Mouse (Mus musculus) mouse trophoblast stem cell (cell line): Measurements from ENCODE around the gene Pla2g4c.

Experiments used
- in situ Hi-C, 2 experiments: fragments of 300-500 bp; cut with MseI, MboI; formaldehyde crosslinking; loops; 2 replicates in 1 of 2; 3 replicates in 1 of 2; pipeline ENCODE4 v1.15.1; 2025

Pla2g4c gene

GRCm38 (mm10) chr7:13355943-13356342 lies 31.5 kb downstream of the Pla2g4c start:
- in situ Hi-C loops: no loop called here

- in situ Hi-C loops: no loop called here
These were observed 56.1 kb downstream of the Pla2g4c start for GRCm38 (mm10) chr7:13380588-13380987.

- in situ Hi-C loops: no loop called here
These were observed 73.4 kb downstream of the Pla2g4c start, which contains the start of gene Cabp5 for GRCm38 (mm10) chr7:13397832-13398231. Cabp5 (plus strand) TSS chr7:13398132.
